Mouse (Mus musculus) adrenal gland, postnatal 10 days (tissue): Measurements from ENCODE around the gene Olfr843. TPM values are rescaled to one million over a fixed set of nuclear protein-coding genes. Genes with fewer than 3 reads are reported as not detected.

Experiments
- DNase-seq: peaks from one replicate; pipeline ENCODE4 v3.0.0; 2021; ENCODE audit warnings: mixed read lengths
- long read RNA-seq, 2 experiments: library from polyadenylated mRNA; stranded (forward); transcript quantifications; one replicate each; pipeline ENCODE4 v2.0.0; 2021
- total RNA-seq, 2 experiments: library from RNA; stranded (reverse); gene quantifications; 2 replicates each; pipeline ENCODE4 v1.2.3; 2021

The Olfr843 gene
- total RNA-seq: not detected
- long read RNA-seq, experiment 1: 0 reads
- long read RNA-seq, experiment 2: 0 reads

GRCm38 (mm10) chr9:19251887-19252286, at the start of gene Olfr843:
Gene Olfr843 (minus strand): TSS chr9:19251987.
- DNase-seq: no peak

Other genes with a start within 250 kb of the Olfr843 start
- not detected for gene Olfr835, start 219.3 kb downstream of the Olfr843 start, total RNA-seq
- gene Olfr836, start 131.6 kb downstream of the Olfr843 start, total RNA-seq: not detected
- not detected for gene Olfr837, start 115.7 kb downstream of the Olfr843 start, total RNA-seq
- gene Olfr839-ps1, start 74.7 kb downstream of the Olfr843 start, total RNA-seq: under 1 TPM in 1 of 2 experiments, not detected in 1; 0.03 TPM
- not detected for gene Olfr844, start 64.4 kb upstream of the Olfr843 start, total RNA-seq
- not detected for gene Olfr845, start 84.5 kb upstream of the Olfr843 start, total RNA-seq
- not detected for gene Olfr846, start 112.0 kb upstream of the Olfr843 start, total RNA-seq
- not detected for gene Olfr847, start 126.7 kb upstream of the Olfr843 start, total RNA-seq
- not detected for gene Olfr849, start 188.3 kb upstream of the Olfr843 start, total RNA-seq
- not detected for gene Olfr850, start 226.3 kb upstream of the Olfr843 start, total RNA-seq
- not detected for gene Olfr851, start 241.3 kb upstream of the Olfr843 start, total RNA-seq